ENCODE assay signal across 8 mouse cellular contexts in genomic region chr3:32395771-32396551, GRCm38 (mm10). TPM values are rescaled to one million over a fixed set of nuclear protein-coding genes. Genes with fewer than 3 reads are reported as not detected.
DNase-seq lines count a peak whose midpoint lies in the region; ATAC-seq and TF ChIP-seq lines count a peak whose summit lies in the region.

No protein-coding gene starts in this region.

- peaks cover 26% of the 10 kb centered on the region for H3K4me1 ChIP-seq in bone marrow macrophage, adult 2 months (ENCODE audit: control insufficient read depth, insufficient read depth, low read length)
- peaks cover 25% of the 10 kb centered on the region for H3K4me1 ChIP-seq in hindbrain, embryonic 10.5 days (replicated peaks)
- peaks cover 29% of the 10 kb centered on the region for H3K4me1 ChIP-seq in limb, embryonic 12.5 days (replicated peaks)
- peaks cover 25% of the 10 kb centered on the region for H3K4me1 ChIP-seq in midbrain, embryonic 12.5 days
- H3K4me1 ChIP-seq in stomach, postnatal 0 days (replicated peaks; ENCODE audit: control insufficient read depth, insufficient read depth) = peaks cover 4% of the 10 kb centered on the region; the same call in 1 of the 2 replicates

- TF ChIP-seq CTCF in bone marrow macrophage, adult 2 months (IDR thresholded peaks at IDR 0.05; ENCODE audit: low read depth, low read length) = no peak
- no peak; the same call in 1 of the 2 replicates for TF ChIP-seq CTCF in stomach, postnatal 0 days (IDR thresholded peaks at IDR 0.05; ENCODE audit: low read depth)

- peak; percentile 24 for DNase-seq in left cerebral cortex, adult 11 months (ENCODE audit: low spot score)
- no peak for DNase-seq in left cerebral cortex, postnatal 25 days (ENCODE audit: low spot score in 2 of 2)
- DNase-seq in hindbrain, embryonic 10.5 days (ENCODE audit: low spot score) = peak; percentile 37
- DNase-seq in stomach, postnatal 0 days (ENCODE audit: low spot score) = peak; percentile 34

- TF ChIP-seq EP300 in stomach, postnatal 0 days (optimal IDR thresholded peaks at IDR 0.05) = no peak

- TF ChIP-seq POLR2A in bone marrow macrophage, adult 2 months (IDR thresholded peaks at IDR 0.05; ENCODE audit: borderline replicate concordance, low read depth, low read length) = no peak

- ATAC-seq in erythroid progenitor cell, adult 5-6 weeks (replicated peaks; ENCODE audit: low FRiP score, poor library complexity, severe bottlenecking) = peak; percentile 8; the same call in 1 of the 2 replicates
- no peak for ATAC-seq in limb, embryonic 12.5 days (ENCODE audit: insufficient number of reproducible peaks, insufficient read depth, low FRiP score, low TSS enrichment, low read depth)
- ATAC-seq in midbrain, embryonic 12.5 days (ENCODE audit: low FRiP score, low read depth) = no peak
- no peak for ATAC-seq in stomach, postnatal 0 days (ENCODE audit: low FRiP score, low TSS enrichment)

- H3K9ac ChIP-seq in limb, embryonic 12.5 days (replicated peaks) = peak overlapping the region; percentile 55
- peak overlapping the region; percentile 93 for H3K9ac ChIP-seq in midbrain, embryonic 12.5 days (replicated peaks)
- H3K9ac ChIP-seq in stomach, postnatal 0 days (ENCODE audit: low read length) = peak overlapping the region; percentile 65

- H3K27ac ChIP-seq in bone marrow macrophage, adult 2 months (ENCODE audit: insufficient read depth, low read depth, low read length) = peak overlapping the region; percentile 83
- H3K27ac ChIP-seq in hindbrain, embryonic 10.5 days = peak overlapping the region; percentile 97
- peak overlapping the region; percentile 98 for H3K27ac ChIP-seq in limb, embryonic 12.5 days
- H3K27ac ChIP-seq in midbrain, embryonic 12.5 days (replicated peaks) = peak overlapping the region; percentile 96
- H3K27ac ChIP-seq in stomach, postnatal 0 days (replicated peaks) = peak overlapping the region; percentile 94

- no peaks in the 10 kb centered on the region for H3K9me3 ChIP-seq in hindbrain, embryonic 10.5 days
- H3K9me3 ChIP-seq in limb, embryonic 12.5 days = no peaks in the 10 kb centered on the region
- no peaks in the 10 kb centered on the region for H3K9me3 ChIP-seq in midbrain, embryonic 12.5 days
- H3K9me3 ChIP-seq in stomach, postnatal 0 days (ENCODE audit: control insufficient read depth, low read length) = no peaks in the 10 kb centered on the region

- H3K36me3 ChIP-seq in hindbrain, embryonic 10.5 days = no peaks in the 10 kb centered on the region
- no peaks in the 10 kb centered on the region for H3K36me3 ChIP-seq in limb, embryonic 12.5 days
- no peaks in the 10 kb centered on the region for H3K36me3 ChIP-seq in midbrain, embryonic 12.5 days
- no peaks in the 10 kb centered on the region for H3K36me3 ChIP-seq in stomach, postnatal 0 days (ENCODE audit: control insufficient read depth, insufficient read depth, low read length)

- peak overlapping the region; percentile 60 for H3K4me3 ChIP-seq in bone marrow macrophage, adult 2 months (ENCODE audit: insufficient read depth, low read length)
- H3K4me3 ChIP-seq in hindbrain, embryonic 10.5 days = peak overlapping the region; percentile 93
- peak overlapping the region; percentile 81 for H3K4me3 ChIP-seq in limb, embryonic 12.5 days (replicated peaks)
- peak overlapping the region; percentile 95 for H3K4me3 ChIP-seq in midbrain, embryonic 12.5 days
- H3K4me3 ChIP-seq in stomach, postnatal 0 days (ENCODE audit: low read depth, low read length) = peak overlapping the region; percentile 81

- 32% methylated on average over 24 of the region's 24 CpGs for WGBS in hindbrain, embryonic 10.5 days
- 25% methylated on average over 23 of the region's 24 CpGs for WGBS in limb, embryonic 12.5 days
- WGBS in midbrain, embryonic 12.5 days = 31% methylated on average over 24 of the region's 24 CpGs
- WGBS in stomach, postnatal 0 days = 14% methylated on average over 23 of the region's 24 CpGs

- H3K27me3 ChIP-seq in hindbrain, embryonic 10.5 days (ENCODE audit: insufficient read depth, poor library complexity, severe bottlenecking) = no peaks in the 10 kb centered on the region
- no peaks in the 10 kb centered on the region for H3K27me3 ChIP-seq in limb, embryonic 12.5 days
- peaks cover 9% of the 10 kb centered on the region; the same call in 1 of the 2 replicates for H3K27me3 ChIP-seq in midbrain, embryonic 12.5 days
- no peaks in the 10 kb centered on the region for H3K27me3 ChIP-seq in stomach, postnatal 0 days (ENCODE audit: control insufficient read depth, insufficient read depth, low read length)

- intact Hi-C loops in left cerebral cortex, postnatal 25 days (cut with DNase I) = loop anchor here (1.0 kb wide), 1 partner anchor 30 kb away; the partner anchor contains the start of gene Zmat3

- peak overlapping the region; percentile 72 for H3K4me2 ChIP-seq in limb, embryonic 12.5 days
- peak overlapping the region; percentile 61 for H3K4me2 ChIP-seq in midbrain, embryonic 12.5 days (replicated peaks)
- H3K4me2 ChIP-seq in stomach, postnatal 0 days (replicated peaks; ENCODE audit: low read depth) = peak overlapping the region; percentile 75

RNA-seq across cellular contexts. Expression of gene Pik3ca, which starts 1.5 kb away (rescaled TPM):
- 10 to 100 TPM; 60.9 to 62.3 TPM for total RNA-seq in left cerebral cortex, postnatal 25 days (2021)
- polyA plus RNA-seq in bone marrow macrophage, adult 2 months (2012; ENCODE audit: insufficient read depth, insufficient read length, missing spikeins) = 45.1 and 49.7 TPM in 2 replicates
- total RNA-seq in erythroid progenitor cell, adult 5-6 weeks (2015; ENCODE audit: low replicate concordance) = 13.3 and 20.1 TPM in 2 replicates
- 12.3 and 15.4 TPM in 2 replicates for total RNA-seq in erythroid progenitor cell, adult 5-6 weeks (2017; ENCODE audit: low replicate concordance)
- polyA plus RNA-seq in hindbrain, embryonic 10.5 days (2016; fragmentation: Nextera tagmentation; extraction: Ambion mirVana) = 6.8 and 7.4 TPM in 2 replicates
- 11.4 and 12.0 TPM in 2 replicates for polyA plus RNA-seq in limb, embryonic 12.5 days (2016; fragmentation: Nextera tagmentation; extraction: Ambion mirVana)
- polyA plus RNA-seq in midbrain, embryonic 12.5 days (2016; fragmentation: Nextera tagmentation; extraction: Ambion mirVana) = 10.2 and 12.0 TPM in 2 replicates
- 5.8 and 6.4 TPM in 2 replicates for polyA plus RNA-seq in stomach, postnatal 0 days (2015; fragmentation: Nextera tagmentation; extraction: Ambion mirVana)

RNA-seq across cellular contexts. Expression of gene Zmat3, which starts 30.1 kb away (rescaled TPM):
- 10 to 100 TPM; 96.0 to 98.3 TPM for total RNA-seq in left cerebral cortex, postnatal 25 days (2021)
- 10.0 and 11.6 TPM in 2 replicates for polyA plus RNA-seq in bone marrow macrophage, adult 2 months (2012; ENCODE audit: insufficient read depth, insufficient read length, missing spikeins)
- 1.4 and 3.8 TPM in 2 replicates for total RNA-seq in erythroid progenitor cell, adult 5-6 weeks (2015; ENCODE audit: low replicate concordance)
- total RNA-seq in erythroid progenitor cell, adult 5-6 weeks (2017; ENCODE audit: low replicate concordance) = 0.26 and 0.38 TPM in 2 replicates
- 6.6 and 7.8 TPM in 2 replicates for polyA plus RNA-seq in hindbrain, embryonic 10.5 days (2016; fragmentation: Nextera tagmentation; extraction: Ambion mirVana)
- polyA plus RNA-seq in limb, embryonic 12.5 days (2016; fragmentation: Nextera tagmentation; extraction: Ambion mirVana) = 5.4 and 5.9 TPM in 2 replicates
- polyA plus RNA-seq in midbrain, embryonic 12.5 days (2016; fragmentation: Nextera tagmentation; extraction: Ambion mirVana) = 10.1 and 10.4 TPM in 2 replicates
- 3.8 and 4.4 TPM in 2 replicates for polyA plus RNA-seq in stomach, postnatal 0 days (2015; fragmentation: Nextera tagmentation; extraction: Ambion mirVana)

Comparison
In these comparisons a context has a peak if more than half of its experiments do, and no peak if none do; other contexts are left out.
1. DNase-seq: peak in left cerebral cortex, adult 11 months (single experiment), hindbrain, embryonic 10.5 days (single experiment) and stomach, postnatal 0 days (single experiment); none in left cerebral cortex, postnatal 25 days (0 of 2).
2. Peak in every context shown above with its lines, with median percentiles within 50 percentile points of each other: H3K27ac ChIP-seq, H3K4me3 ChIP-seq, H3K4me2 ChIP-seq and H3K9ac ChIP-seq.